Mouse (Mus musculus) testis, postnatal 10 days (tissue): ENCODE measurements at regions not wholly inside any gene's neighbourhood (a gene's known extent, or its start where the extent isn't known, plus 50 kb on each side); places are given as distances from the start of the nearest gene placed in this dataset.
A peak's percentile ranks its signal among the peaks of the same experiment; 100 is the strongest.

Source experiments
- DNase-seq: peaks from one replicate; pipeline ENCODE4 v3.0.0; 2021; ENCODE audit warnings: low spot score

GRCm38 (mm10) chr11:7944373-7944772 is 720.0 kb downstream of the Tns3 start:
- no peak for DNase-seq

DNA sequence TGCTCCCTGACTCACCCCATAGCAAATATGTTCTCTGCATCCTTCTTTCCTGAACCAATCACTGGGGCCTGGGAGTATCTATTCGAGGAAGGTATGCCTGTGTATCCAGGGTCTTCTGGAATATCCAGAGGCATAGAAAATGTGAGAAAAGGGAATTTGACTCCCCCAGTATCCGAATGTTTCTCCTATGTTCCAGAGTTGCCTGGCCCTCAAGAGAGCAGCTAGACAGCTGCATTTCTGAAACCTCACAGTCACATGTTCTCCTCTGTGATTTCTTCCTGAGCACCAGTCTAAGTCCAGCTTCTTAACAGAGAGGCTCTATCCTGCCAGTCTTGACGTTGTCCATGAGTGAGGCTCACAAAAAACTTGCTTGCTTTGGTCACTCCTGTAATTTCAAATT is 719.9 kb upstream of the Igfbp3 start:
- no peak for DNase-seq

- DNase-seq: no peak
Measured at GRCm38 (mm10) chr11:7932638-7933037, 718.9 kb upstream of the Igfbp3 start.

GRCm38 (mm10) chr11:7931064-7931797 is 717.5 kb upstream of the Igfbp3 start:
- no peak for DNase-seq

GRCm38 (mm10) chr11:7927676-7928075 is 714.0 kb upstream of the Igfbp3 start:
- no peak for DNase-seq

- DNase-seq: no peak
Measured at GRCm38 (mm10) chr11:7912036-7912435, 698.3 kb upstream of the Igfbp3 start.

DNA sequence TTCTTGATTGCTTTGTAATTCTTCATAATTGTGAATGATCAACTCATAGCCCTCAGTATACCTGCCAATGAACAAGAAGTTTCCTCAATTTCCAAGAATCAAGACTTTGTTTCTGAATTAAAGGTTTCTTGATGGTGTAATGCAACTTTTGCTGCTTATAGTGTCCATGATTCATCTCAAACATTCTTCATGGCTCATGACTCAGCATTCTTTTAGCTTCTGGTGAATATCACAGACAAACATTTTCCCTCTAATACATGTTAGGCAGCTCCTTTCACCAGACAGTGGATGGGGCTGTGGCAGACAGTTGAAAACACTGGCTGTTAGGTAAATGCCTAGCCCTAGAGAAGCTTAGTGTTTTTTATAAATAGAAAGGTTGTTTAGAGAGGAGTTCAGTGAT is 686.5 kb upstream of the Igfbp3 start:
- DNase-seq: no peak

- DNase-seq: no peak
Measured at GRCm38 (mm10) chr11:7898204-7898603, 684.5 kb upstream of the Igfbp3 start.

- no peak for DNase-seq
Measured at GRCm38 (mm10) chr11:7880506-7880905, 666.8 kb upstream of the Igfbp3 start.

- DNase-seq: no peak
Measured at GRCm38 (mm10) chr11:7864116-7864515, 650.4 kb upstream of the Igfbp3 start.

- DNase-seq: no peak
Measured at GRCm38 (mm10) chr11:7863711-7864110, 650.0 kb upstream of the Igfbp3 start.

DNA sequence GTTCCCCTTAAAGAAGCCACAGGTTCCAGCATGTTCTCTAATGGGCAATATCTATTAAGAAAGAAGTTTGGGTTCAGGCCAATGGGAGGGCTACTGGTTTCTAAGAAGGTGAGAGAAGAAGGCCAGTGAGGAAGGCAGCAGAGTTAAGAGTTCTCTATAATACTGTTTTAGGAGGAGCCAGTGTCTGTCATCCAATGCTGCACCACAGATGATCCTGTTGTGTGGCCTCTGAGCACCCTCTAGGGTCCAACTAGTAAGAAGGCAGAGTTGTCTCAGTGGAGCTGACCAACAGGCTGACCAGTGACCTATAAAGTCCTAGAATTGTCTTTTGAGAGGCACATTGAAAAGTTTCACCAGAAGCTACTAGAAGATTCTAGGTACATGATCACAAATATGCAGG is 648.8 kb upstream of the Igfbp3 start:
- no peak for DNase-seq

- no peak for DNase-seq
Measured at GRCm38 (mm10) chr11:7852612-7853011, 638.9 kb upstream of the Igfbp3 start.

- no peak for DNase-seq
Measured at GRCm38 (mm10) chr11:7838311-7839237, 624.9 kb upstream of the Igfbp3 start.

DNA sequence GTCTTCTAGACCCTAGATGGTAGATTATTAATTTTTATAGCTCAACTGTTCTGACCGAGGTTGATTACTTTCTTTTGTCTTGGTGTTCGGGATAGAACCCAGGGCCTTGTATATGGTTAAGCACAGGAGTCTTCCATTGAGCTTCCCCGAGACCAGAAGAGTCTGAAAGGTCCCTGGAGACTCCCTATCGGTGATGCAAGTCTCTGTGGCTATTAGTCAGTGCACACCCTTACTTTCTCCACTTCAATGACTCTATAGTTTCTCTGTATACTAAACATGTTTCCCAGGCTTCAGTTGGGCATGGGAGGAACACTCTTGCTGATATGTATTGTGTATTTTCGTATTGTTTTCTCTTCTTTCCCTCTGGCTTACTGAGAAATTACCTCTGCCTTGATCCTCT is 623.8 kb upstream of the Igfbp3 start:
- no peak for DNase-seq

DNA sequence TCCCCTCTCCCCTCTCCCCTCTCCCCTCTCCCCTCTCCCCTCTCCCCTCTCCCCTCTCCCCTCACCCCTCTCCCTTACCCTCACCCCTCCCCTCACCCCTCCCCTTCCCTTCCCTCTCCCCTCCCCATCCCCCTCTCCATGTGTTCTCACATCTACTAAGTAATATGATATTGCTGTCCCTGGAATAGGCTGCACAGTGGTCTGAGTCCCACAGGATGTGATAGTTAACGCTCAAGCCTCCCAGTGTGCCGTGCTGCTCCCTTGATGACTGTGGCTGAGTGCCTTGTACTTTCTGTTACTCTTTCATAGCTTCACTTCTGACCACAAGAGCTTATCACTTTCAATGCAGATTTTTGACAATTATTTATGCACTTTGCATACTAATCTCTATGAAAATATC is 620.4 kb upstream of the Igfbp3 start:
- no peak for DNase-seq

DNA sequence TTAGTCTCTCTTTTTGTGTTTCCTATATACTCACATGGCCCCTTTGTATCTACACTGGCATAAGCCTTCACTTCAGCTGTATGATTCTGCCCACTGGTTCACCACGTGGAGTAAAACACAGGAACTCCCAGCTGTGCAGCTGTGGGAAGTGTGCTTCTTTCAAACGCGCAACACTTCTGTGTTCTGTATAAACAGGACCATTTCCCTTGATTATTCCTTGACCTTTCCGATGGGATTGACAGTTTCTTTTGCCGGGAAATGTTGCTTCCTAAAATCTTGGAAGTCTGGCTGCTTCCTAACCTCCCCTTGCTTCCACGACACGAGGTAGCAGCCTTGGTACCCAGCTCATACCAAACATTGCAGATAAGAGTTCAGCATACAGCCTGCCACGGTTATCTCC is 618.7 kb upstream of the Igfbp3 start:
- DNase-seq: no peak

- no peak for DNase-seq
Measured at GRCm38 (mm10) chr11:7829770-7830169, 616.0 kb upstream of the Igfbp3 start.

DNA sequence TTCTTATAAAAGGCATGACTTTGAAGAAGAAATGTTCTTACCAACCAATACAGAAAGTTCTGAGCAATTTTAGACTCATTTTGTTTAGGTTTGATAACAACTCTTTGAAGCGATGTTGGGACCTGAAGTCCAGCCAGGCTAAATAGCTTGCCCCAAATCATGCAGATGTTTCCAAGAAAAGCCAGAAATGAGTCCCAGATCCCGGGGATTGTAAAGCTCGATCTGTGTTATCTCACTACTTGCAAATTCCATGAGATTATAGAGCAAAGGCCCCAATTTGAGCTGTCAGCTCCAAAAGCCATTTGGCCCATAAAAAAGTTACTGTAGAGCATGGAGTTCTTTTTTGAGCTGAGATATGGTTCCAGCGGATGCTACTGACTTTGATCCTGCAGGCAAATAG is 614.3 kb upstream of the Igfbp3 start:
- DNase-seq: no peak

DNA sequence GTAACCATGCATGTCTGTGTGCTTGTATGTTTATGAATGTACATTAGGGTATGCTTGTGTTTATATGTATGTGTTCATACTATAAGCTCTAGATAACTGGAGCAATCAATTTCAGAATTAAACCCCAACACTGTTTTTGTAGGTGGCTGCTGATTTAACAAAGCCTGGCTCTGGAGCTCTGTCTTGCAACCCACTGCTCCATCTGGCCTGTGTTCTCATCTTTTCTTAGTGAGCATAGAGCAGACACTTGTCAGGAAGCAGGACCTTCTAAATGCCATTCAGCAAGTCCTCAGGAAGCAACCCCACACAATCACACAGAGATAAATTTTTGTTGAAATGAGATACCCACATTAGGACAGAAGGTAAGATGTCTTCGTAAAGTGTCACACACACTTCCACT is 613.7 kb upstream of the Igfbp3 start:
- no peak for DNase-seq

- peak; percentile 45 for DNase-seq
Measured at GRCm38 (mm10) chr11:7815750-7816149, 602.0 kb upstream of the Igfbp3 start.

- DNase-seq: no peak
Measured at GRCm38 (mm10) chr11:7814556-7814955, 600.8 kb upstream of the Igfbp3 start.

DNA sequence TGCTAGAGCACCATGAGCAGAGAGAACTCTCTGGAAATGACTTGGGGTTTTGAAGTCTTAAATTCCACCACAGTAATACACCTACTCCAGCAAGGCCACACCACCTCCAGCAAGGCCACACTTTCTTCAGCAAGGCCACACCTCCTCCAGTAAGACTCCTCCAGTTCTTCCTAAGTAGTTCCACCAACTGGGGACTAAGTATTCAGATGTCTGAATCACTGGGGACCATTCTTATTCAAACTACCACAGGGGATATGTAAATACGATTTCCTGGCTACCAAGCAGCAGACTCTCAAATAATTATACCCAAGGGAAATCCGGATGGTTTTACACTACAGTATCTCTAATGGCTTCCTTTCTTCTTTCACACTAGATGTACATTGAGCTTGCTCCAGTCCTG is 598.7 kb upstream of the Igfbp3 start:
- no peak for DNase-seq
